Mouse (Mus musculus) heart, adult 2 months (tissue): ENCODE results near the gene Gimap7. TPM values are rescaled to one million over a fixed set of nuclear protein-coding genes. Genes with fewer than 3 reads are reported as not detected.
A peak's percentile ranks its signal among the peaks of the same experiment; 100 is the strongest.

ENCODE experiments used
- DNase-seq, 2 experiments: peaks; one replicate each; pipeline ENCODE4 v3.0.0; 2021
- H3K27ac ChIP-seq: fragments of 200-600 bp; 2 replicates; pipeline ENCODE4 v1.8.1; 2022
- H3K27me3 ChIP-seq: fragments of 200-500 bp; 2 replicates; pipeline ENCODE4 v1.6.1; 2012; ENCODE audit warnings: mild to moderate bottlenecking, low read length, inconsistent platforms, mixed read lengths; ENCODE audit not compliant: control insufficient read depth, insufficient read depth
- H3K36me3 ChIP-seq: fragments of 200-500 bp; 2 replicates; pipeline ENCODE4 v1.6.1; 2012; ENCODE audit warnings: low read length, inconsistent platforms; ENCODE audit not compliant: control insufficient read depth, insufficient read depth
- H3K4me1 ChIP-seq: fragments of 200-500 bp; 2 replicates; pipeline ENCODE4 v1.6.1; 2011; ENCODE audit warnings: low read length; ENCODE audit not compliant: control insufficient read depth, insufficient read depth
- H3K4me3 ChIP-seq: fragments of 200-600 bp; 2 replicates; pipeline ENCODE4 v1.8.1; 2022
- H3K79me2 ChIP-seq: fragments of 200-500 bp; replicated peaks from 2 replicates; pipeline ENCODE4 v1.6.1; 2012; ENCODE audit warnings: mild to moderate bottlenecking, inconsistent platforms, low read length, moderate library complexity, mixed read lengths; ENCODE audit not compliant: control insufficient read depth, insufficient read depth
- H3K9ac ChIP-seq: fragments of 200-500 bp; 2 replicates; pipeline ENCODE4 v1.6.1; 2012; ENCODE audit warnings: low read depth, mild to moderate bottlenecking, control low read depth, inconsistent platforms, low read length, mixed read lengths
- CTCF ChIP-seq: fragments of 200-600 bp; IDR thresholded peaks from 2 replicates; pipeline ENCODE4 v1.8.1; 2022; ENCODE audit warnings: antibody characterized with exemption, mild to moderate bottlenecking, moderate library complexity
- EP300 ChIP-seq: fragments of 200-500 bp; IDR thresholded peaks from 2 replicates; pipeline ENCODE4 v1.6.1; 2011; ENCODE audit warnings: low read depth, low read length, control low read depth; ENCODE audit not compliant: insufficient read depth
- POLR2A ChIP-seq: fragments of 200-500 bp; IDR thresholded peaks from 2 replicates; pipeline ENCODE4 v1.6.1; 2011; ENCODE audit warnings: mild to moderate bottlenecking, low read depth, low read length, control low read depth; ENCODE audit not compliant: insufficient read depth
- WGBS: fragments of 180-500 bp; shearing (Covaris S2); methylation state at CpG from one replicate; pipeline ENCODE4 v1.1.7; 2018; 5-methylcytosine and 5-hydroxymethylcytosine counted together
- intact Hi-C: fragments of 180-260 bp; cut with DNase I; formaldehyde crosslinking; loops from one replicate; pipeline ENCODE4 v1.15.1; 2025
- polyA plus RNA-seq: library from polyadenylated mRNA; depleted of rRNA; stranded (reverse); fragments of >200 nt; gene quantifications from 2 replicates; pipeline ENCODE4 v1.2.3, GENCODE M21; 2012
- total RNA-seq, 2 experiments: library from RNA; stranded (reverse); gene quantifications; 2 replicates each; pipeline ENCODE4 v1.2.3; 2021

The Gimap7 gene
- total and polyA plus RNA-seq, 3 experiments = 0.29 to 0.77 TPM; not detected in 1

- H3K4me3 ChIP-seq = no peak overlapping the region
- peaks cover 53% of the 10 kb centered on the region for H3K36me3 ChIP-seq
- peak overlapping the region; percentile 90 for H3K27ac ChIP-seq
- peaks cover 28% of the 10 kb centered on the region for H3K4me1 ChIP-seq
- no peaks in the 10 kb centered on the region for H3K79me2 ChIP-seq
- H3K27me3 ChIP-seq = no peaks in the 10 kb centered on the region
- WGBS = 54% methylated on average over 5 of the region's 5 CpGs
- intact Hi-C loops = no loop called here
- no peak overlapping the region for H3K9ac ChIP-seq
- TF ChIP-seq EP300 = no peak
- TF ChIP-seq POLR2A = no peak
- TF ChIP-seq CTCF = peak; percentile 51
- no peak for DNase-seq
Measured at GRCm38 (mm10) chr6:48702601-48703000, 15.8 kb upstream of the Gimap7 start.

GRCm38 (mm10) chr6:48704146-48704545 is 14.3 kb upstream of the Gimap7 start:
- no peak for DNase-seq
- no peaks in the 10 kb centered on the region for H3K27me3 ChIP-seq
- no peaks in the 10 kb centered on the region for H3K79me2 ChIP-seq
- H3K4me3 ChIP-seq = no peak overlapping the region
- no peak overlapping the region for H3K9ac ChIP-seq
- intact Hi-C loops = no loop called here
- peaks cover 46% of the 10 kb centered on the region for H3K36me3 ChIP-seq
- peaks cover 22% of the 10 kb centered on the region for H3K4me1 ChIP-seq
- TF ChIP-seq POLR2A = no peak
- no peak for TF ChIP-seq EP300
- no peak for TF ChIP-seq CTCF
- H3K27ac ChIP-seq = peak overlapping the region; percentile 96; the same call in 1 of the 2 replicates

GRCm38 (mm10) chr6:48706130-48706529 is 12.3 kb upstream of the Gimap7 start:
- 22% methylated on average over 3 of the region's 3 CpGs for WGBS
- no peak for DNase-seq
- peaks cover 13% of the 10 kb centered on the region for H3K4me1 ChIP-seq
- no peaks in the 10 kb centered on the region for H3K79me2 ChIP-seq
- no peaks in the 10 kb centered on the region for H3K27me3 ChIP-seq
- peak overlapping the region; percentile 96 for H3K27ac ChIP-seq
- H3K4me3 ChIP-seq = peak overlapping the region; percentile 58
- intact Hi-C loops = loop anchor here (2.0 to 5.0 kb wide), 2 partner anchors 29 to 59 kb away; partner anchors contain the start of genes Gimap8 and Gimap9
- TF ChIP-seq CTCF (no peak), POLR2A (0 out of 2 replicates have a peak, but pooled peaks have one; percentile 4), EP300 (no peak)
- H3K9ac ChIP-seq = peak overlapping the region; percentile 72
- peaks cover 34% of the 10 kb centered on the region for H3K36me3 ChIP-seq

- TF ChIP-seq CTCF (no peak), EP300 (no peak), POLR2A (no peak)
- Histone ChIP-seq H3K4me3 (no peak overlapping the region), H3K4me1 (no peaks in the 10 kb centered on the region), H3K36me3 (no peaks in the 10 kb centered on the region), H3K9ac (no peak overlapping the region), H3K27ac (no peak overlapping the region), H3K79me2 (no peaks in the 10 kb centered on the region), H3K27me3 (no peaks in the 10 kb centered on the region)
- intact Hi-C loops = no loop called here
- DNase-seq = no peak
- WGBS = 53% methylated on average over 4 of the region's 4 CpGs
Measured at GRCm38 (mm10) chr6:48720326-48720725, 1.9 kb downstream of the Gimap7 start.

GRCm38 (mm10) chr6:48723468-48723867 is 5.0 kb downstream of the Gimap7 start:
- Histone ChIP-seq H3K4me3 (no peak overlapping the region), H3K27ac (no peak overlapping the region), H3K4me1 (no peaks in the 10 kb centered on the region; the same call in 1 of the 2 replicates), H3K9ac (no peak overlapping the region), H3K79me2 (no peaks in the 10 kb centered on the region), H3K36me3 (no peaks in the 10 kb centered on the region), H3K27me3 (no peaks in the 10 kb centered on the region)
- DNase-seq = no peak
- WGBS = 61% methylated on average over 8 of the region's 8 CpGs
- intact Hi-C loops = no loop called here
- TF ChIP-seq EP300 = no peak
- TF ChIP-seq CTCF = no peak
- no peak for TF ChIP-seq POLR2A

- peak; percentile 52 to 79 for DNase-seq
- Histone ChIP-seq H3K79me2 (no peaks in the 10 kb centered on the region), H3K4me3 (no peak overlapping the region), H3K27me3 (no peaks in the 10 kb centered on the region), H3K9ac (no peak overlapping the region), H3K4me1 (no peaks in the 10 kb centered on the region; the same call in 1 of the 2 replicates), H3K27ac (peak overlapping the region; percentile 67), H3K36me3 (no peaks in the 10 kb centered on the region)
- intact Hi-C loops = no loop called here
- no peak for TF ChIP-seq POLR2A
- TF ChIP-seq CTCF = no peak
- TF ChIP-seq EP300 = no peak
- WGBS = 7% methylated on average over 1 of the region's 1 CpGs
Measured at GRCm38 (mm10) chr6:48725476-48725875, 7.1 kb downstream of the Gimap7 start.
